Mouse (Mus musculus) ES-Bruce4 (cell line): ENCODE measurements at regions not wholly inside any gene's neighbourhood (a gene's known extent, or its start where the extent isn't known, plus 50 kb on each side); places are given as distances from the start of the nearest gene placed in this dataset.

Experiments used
- H3K27ac ChIP-seq: 2 replicates; pipeline ENCODE4 v1.5.1; 2012; ENCODE audit warnings: low read length, inconsistent platforms; ENCODE audit not compliant: insufficient read depth
- H3K27me3 ChIP-seq: 2 replicates; pipeline ENCODE4 v1.6.1; 2012; ENCODE audit warnings: mild to moderate bottlenecking, low read length, inconsistent platforms; ENCODE audit not compliant: control insufficient read depth, poor library complexity, insufficient read depth, severe bottlenecking
- H3K36me3 ChIP-seq: 2 replicates; pipeline ENCODE4 v1.6.1; 2012; ENCODE audit warnings: inconsistent platforms, mild to moderate bottlenecking, low read length, moderate library complexity; ENCODE audit not compliant: control insufficient read depth, poor library complexity, insufficient read depth, severe bottlenecking
- H3K4me1 ChIP-seq: one replicate; pipeline ENCODE4 v1.8.1; 2011; ENCODE audit warnings: low read length; ENCODE audit not compliant: control insufficient read depth, insufficient read depth
- H3K4me3 ChIP-seq: 2 replicates; pipeline ENCODE4 v1.5.1; 2011; ENCODE audit warnings: low read depth, mild to moderate bottlenecking, low read length
- H3K9ac ChIP-seq: 2 replicates; pipeline ENCODE4 v1.6.1; 2012; ENCODE audit warnings: low read depth, mild to moderate bottlenecking, inconsistent platforms; ENCODE audit not compliant: poor library complexity, severe bottlenecking
- H3K9me3 ChIP-seq: replicated peaks from 2 replicates; pipeline ENCODE4 v1.6.1; 2012; ENCODE audit warnings: mild to moderate bottlenecking, low read length, inconsistent platforms; ENCODE audit not compliant: control insufficient read depth, poor library complexity, insufficient read depth, severe bottlenecking
- CTCF ChIP-seq: IDR thresholded peaks from one replicate; pipeline ENCODE4 v1.8.1; 2011; ENCODE audit warnings: low read depth, low read length
- EP300 ChIP-seq: IDR thresholded peaks from 2 replicates; pipeline ENCODE4 v1.6.1; 2011; ENCODE audit warnings: low read depth, low read length; ENCODE audit not compliant: insufficient read depth
- POLR2A ChIP-seq: IDR thresholded peaks from one replicate; pipeline ENCODE4 v1.8.1; 2011; ENCODE audit warnings: low read length; ENCODE audit not compliant: insufficient read depth

DNA sequence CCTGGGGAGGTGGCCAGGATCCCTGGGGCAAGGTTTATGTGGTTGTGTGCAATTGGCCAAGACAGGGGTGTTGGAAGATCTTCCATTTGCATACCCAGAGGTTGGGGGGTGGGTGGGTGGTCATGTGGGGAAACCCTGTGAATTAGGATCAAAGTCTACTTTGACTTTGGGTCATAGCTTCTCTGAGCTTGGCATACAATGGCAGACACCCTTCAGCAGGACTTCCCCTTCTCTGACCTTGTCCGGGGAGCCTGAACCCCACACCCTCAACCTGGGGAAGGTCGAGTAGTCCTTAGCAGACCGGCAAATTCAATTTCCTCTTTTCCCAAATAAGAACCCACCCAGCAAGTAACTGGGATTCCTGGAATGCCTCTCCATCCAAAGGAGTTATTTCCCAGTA lies 113.7 kb upstream of the Sfswap start:
- no peak overlapping the region for H3K9ac ChIP-seq
- H3K27me3 ChIP-seq = no peaks in the 10 kb centered on the region
- no peaks in the 10 kb centered on the region for H3K4me1 ChIP-seq
- H3K9me3 ChIP-seq = no peaks in the 10 kb centered on the region
- no peak overlapping the region for H3K27ac ChIP-seq
- no peak for TF ChIP-seq CTCF
- no peak for TF ChIP-seq EP300
- TF ChIP-seq POLR2A = no peak
- no peaks in the 10 kb centered on the region for H3K36me3 ChIP-seq
- no peak overlapping the region for H3K4me3 ChIP-seq

DNA sequence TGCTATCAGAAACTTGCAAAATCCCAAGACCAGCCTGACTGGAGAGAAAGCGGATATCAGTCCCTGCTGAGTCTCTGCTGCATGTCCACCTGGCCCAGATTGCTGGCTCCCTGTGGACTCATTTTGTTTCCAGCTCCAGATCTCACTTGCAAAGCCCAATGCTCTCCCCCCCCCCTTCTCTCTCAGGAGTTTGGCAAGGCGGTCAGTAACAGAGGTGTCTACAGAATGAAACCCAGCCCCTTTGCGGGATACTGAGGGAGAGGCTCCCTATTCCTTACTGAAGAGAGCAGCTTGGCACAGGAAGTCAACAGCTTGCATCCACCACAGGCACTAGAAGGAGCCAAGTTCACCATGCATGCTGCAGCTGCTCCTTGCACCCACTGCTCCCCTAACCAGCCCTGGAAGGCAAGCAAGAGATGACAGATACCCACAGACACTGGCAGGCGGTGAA lies 110.1 kb upstream of the Sfswap start:
- TF ChIP-seq POLR2A = no peak
- no peak for TF ChIP-seq CTCF
- no peak for TF ChIP-seq EP300
- no peaks in the 10 kb centered on the region for H3K27me3 ChIP-seq

DNA sequence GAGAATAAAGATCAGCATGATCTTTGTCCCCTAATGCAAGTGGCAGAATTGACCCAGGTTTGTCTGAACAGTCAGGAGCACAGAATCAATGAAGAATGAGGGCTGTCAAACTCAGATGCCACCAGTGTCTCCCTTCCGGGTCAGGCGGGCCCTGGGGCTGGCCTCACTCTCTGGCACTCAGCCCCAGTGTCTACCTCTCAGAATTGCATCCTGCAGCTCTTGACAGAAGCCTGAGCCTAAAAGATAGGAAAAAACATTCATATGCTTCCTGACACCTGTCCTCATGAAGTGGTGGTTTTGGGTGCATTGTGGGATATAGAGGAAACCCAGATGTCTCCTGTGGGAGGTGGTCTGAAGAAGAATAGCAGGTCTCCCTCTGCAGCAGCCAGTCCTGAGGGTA lies 107.9 kb upstream of the Sfswap start:
- no peaks in the 10 kb centered on the region for H3K4me1 ChIP-seq
- no peaks in the 10 kb centered on the region for H3K36me3 ChIP-seq
- no peak overlapping the region for H3K27ac ChIP-seq
- TF ChIP-seq POLR2A (no peak), CTCF (no peak), EP300 (no peak)
- H3K4me3 ChIP-seq = no peak overlapping the region
- no peaks in the 10 kb centered on the region for H3K27me3 ChIP-seq
- no peak overlapping the region for H3K9ac ChIP-seq
- H3K9me3 ChIP-seq = no peaks in the 10 kb centered on the region

More for the DNA sequence above, 110.1 kb upstream of the Sfswap start:
- H3K9me3 ChIP-seq = no peaks in the 10 kb centered on the region
- H3K4me1 ChIP-seq = no peaks in the 10 kb centered on the region
- no peak overlapping the region for H3K9ac ChIP-seq
- H3K36me3 ChIP-seq = no peaks in the 10 kb centered on the region
- H3K27ac ChIP-seq = no peak overlapping the region
- H3K4me3 ChIP-seq = no peak overlapping the region

DNA sequence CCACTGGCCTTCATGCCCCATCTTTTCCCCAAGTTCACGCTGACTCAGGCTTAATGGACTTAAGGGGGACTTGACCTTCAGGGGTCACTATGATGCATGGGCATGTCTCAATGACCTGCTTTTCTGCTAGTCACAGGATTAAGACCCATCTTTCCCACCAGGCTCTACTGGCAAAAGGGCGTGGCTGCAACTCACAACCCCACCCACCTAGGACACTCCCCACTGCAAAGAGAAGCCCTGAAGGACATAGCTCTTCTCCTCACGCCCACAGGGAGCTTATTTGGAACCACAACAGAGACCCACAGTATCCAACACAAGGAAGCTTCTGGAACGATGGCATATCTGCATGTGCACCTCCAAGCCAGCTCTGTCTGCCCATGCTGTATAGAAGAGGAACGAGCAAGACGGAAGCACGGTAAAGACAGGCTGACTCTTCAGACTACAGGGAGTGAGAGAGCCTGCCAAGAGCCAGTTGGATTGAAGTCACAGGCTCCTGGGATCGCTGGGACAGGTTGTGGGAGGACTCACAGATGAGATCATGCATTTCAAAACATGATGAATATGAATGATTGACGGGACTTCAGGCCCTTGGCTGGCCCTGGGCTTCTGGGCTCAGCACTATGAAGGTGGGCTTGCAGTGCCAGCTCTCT lies 107.3 kb upstream of the Sfswap start:
- Histone ChIP-seq H3K9me3 (no peaks in the 10 kb centered on the region), H3K27me3 (no peaks in the 10 kb centered on the region), H3K9ac (no peak overlapping the region), H3K36me3 (no peaks in the 10 kb centered on the region), H3K27ac (no peak overlapping the region), H3K4me3 (no peak overlapping the region), H3K4me1 (no peaks in the 10 kb centered on the region)
- TF ChIP-seq POLR2A (no peak), EP300 (no peak), CTCF (no peak)

DNA sequence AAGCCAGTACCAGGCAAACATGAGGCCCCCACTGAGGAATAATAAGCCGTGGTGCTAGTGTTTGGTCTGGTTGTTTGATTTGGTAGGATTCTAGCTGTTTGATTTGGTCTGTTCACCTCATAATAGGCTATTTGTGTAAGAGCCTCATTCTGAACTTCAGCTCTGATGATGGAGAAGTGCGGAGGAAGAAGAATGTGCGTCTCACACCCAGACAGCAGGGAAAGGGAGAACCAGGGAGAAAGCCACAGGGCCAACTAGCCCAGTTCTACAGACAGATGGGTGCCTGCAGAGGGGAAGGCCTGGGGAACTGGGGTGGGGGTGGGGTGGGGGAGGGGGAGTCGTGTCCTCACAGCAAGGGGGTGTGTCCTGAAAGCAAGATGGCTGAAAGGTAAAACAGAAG lies 106.6 kb upstream of the Sfswap start:
- Histone ChIP-seq H3K27ac (no peak overlapping the region), H3K9me3 (no peaks in the 10 kb centered on the region), H3K4me3 (no peak overlapping the region), H3K9ac (no peak overlapping the region), H3K36me3 (no peaks in the 10 kb centered on the region), H3K4me1 (no peaks in the 10 kb centered on the region), H3K27me3 (no peaks in the 10 kb centered on the region)
- TF ChIP-seq CTCF (no peak), EP300 (no peak), POLR2A (no peak)

DNA sequence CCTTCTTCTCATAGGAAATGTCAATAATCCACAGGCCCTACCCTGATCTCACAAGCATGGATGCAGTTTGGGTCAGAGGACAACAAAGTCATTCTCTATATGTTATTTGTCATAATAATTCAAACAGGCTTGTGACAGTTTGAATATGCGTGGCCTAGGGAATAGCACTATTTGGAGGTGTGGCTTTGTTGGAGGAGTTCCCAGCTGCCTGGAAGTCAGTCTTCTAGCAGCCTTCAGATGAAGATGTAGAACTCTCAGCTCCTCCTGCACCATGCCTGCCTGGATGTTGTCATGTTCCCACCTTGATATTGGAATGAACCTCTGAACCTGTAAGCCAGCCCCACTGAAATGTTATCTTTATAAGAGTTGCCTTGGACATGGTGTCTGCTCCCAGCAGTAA lies 103.7 kb upstream of the Sfswap start:
- H3K27me3 ChIP-seq = no peaks in the 10 kb centered on the region
- H3K4me3 ChIP-seq = no peak overlapping the region
- H3K27ac ChIP-seq = no peak overlapping the region
- H3K9me3 ChIP-seq = no peaks in the 10 kb centered on the region
- TF ChIP-seq CTCF (no peak), POLR2A (no peak), EP300 (no peak)
- no peaks in the 10 kb centered on the region for H3K36me3 ChIP-seq
- H3K9ac ChIP-seq = no peak overlapping the region
- no peaks in the 10 kb centered on the region for H3K4me1 ChIP-seq
